In the genomic region with DNA sequence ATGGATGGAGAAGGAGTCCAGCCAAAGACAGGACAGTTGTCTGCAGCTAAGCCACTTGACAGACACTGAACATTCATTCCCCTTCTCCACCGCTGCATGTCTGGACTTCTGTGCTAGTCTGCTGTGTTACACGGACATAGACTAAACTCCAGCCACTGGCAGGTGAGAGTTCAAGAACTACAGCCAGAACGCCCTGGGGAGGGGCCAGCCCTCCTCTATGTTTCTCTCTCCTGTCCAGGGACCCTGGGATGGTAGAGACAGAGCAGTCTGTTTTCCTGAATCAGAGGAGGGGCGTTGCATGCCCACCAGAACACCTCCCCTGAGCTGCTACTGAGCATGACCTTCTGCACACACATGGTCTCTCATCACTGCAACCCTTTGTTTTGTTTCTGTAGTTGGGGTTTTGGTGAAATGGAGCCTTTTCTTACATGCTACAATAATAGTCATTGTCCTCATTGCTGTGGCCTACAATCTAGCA, we compare ENCODE assay signal across 10 mouse cellular contexts. TPM values are rescaled to one million over a fixed set of nuclear protein-coding genes. Genes with fewer than 3 reads are reported as not detected.
DNase-seq lines count a peak whose midpoint lies in the region; ATAC-seq and TF ChIP-seq lines count a peak whose summit lies in the region.
"Had no signal": no experiment of that assay in that cellular context is flagged by ENCODE, and none has a peak within 500 bp of the region (broad histone marks: within the 10 kb centered on the region; RNA-seq: fewer than 3 reads in every experiment).

No protein-coding gene starts in this region.

- WGBS in kidney, postnatal 0 days: 41% methylated on average over 4 of the region's 4 CpGs
- 12% methylated on average over 4 of the region's 4 CpGs for WGBS in hindbrain, embryonic 13.5 days
- WGBS in neural tube, embryonic 12.5 days: 27% methylated on average over 4 of the region's 4 CpGs

- H3K4me3 ChIP-seq in kidney, postnatal 0 days (replicated peaks; ENCODE audit: low read depth, low read length): no peak overlapping the region
- H3K4me3 ChIP-seq in hindbrain, embryonic 13.5 days: no peak overlapping the region
- H3K4me3 ChIP-seq in neural tube, embryonic 12.5 days: no peak overlapping the region
- no peak overlapping the region for H3K4me3 ChIP-seq in left cerebral cortex, adult 2 months

- H3K27ac ChIP-seq in kidney, postnatal 0 days: peak overlapping the region; percentile 39
- peak overlapping the region; percentile 35; the same call in 1 of the 2 replicates for H3K27ac ChIP-seq in hindbrain, embryonic 13.5 days
- H3K27ac ChIP-seq in neural tube, embryonic 12.5 days: 0 out of 2 replicates have a peak overlapping the region, but pooled peaks have one; percentile 13
- no peak overlapping the region for H3K27ac ChIP-seq in left cerebral cortex, adult 2 months
- H3K27ac ChIP-seq: macrophage had no signal

- no peak overlapping the region for H3K9ac ChIP-seq in kidney, postnatal 0 days (ENCODE audit: low read depth, low read length)
- H3K9ac ChIP-seq in hindbrain, embryonic 13.5 days: no peak overlapping the region
- H3K9ac ChIP-seq in neural tube, embryonic 12.5 days: no peak overlapping the region

- H3K4me1 ChIP-seq in kidney, postnatal 0 days (replicated peaks; ENCODE audit: insufficient read depth, low read length): 0 out of 2 replicates have a peak, but pooled peaks cover 4% of the 10 kb centered on the region
- H3K4me1 ChIP-seq in hindbrain, embryonic 13.5 days (replicated peaks): peaks cover 29% of the 10 kb centered on the region
- peaks cover 12% of the 10 kb centered on the region for H3K4me1 ChIP-seq in neural tube, embryonic 12.5 days

- intact Hi-C loops in left cerebral cortex, adult 2 months (cut with DNase I): no loop called here

- TF ChIP-seq CTCF in kidney, postnatal 0 days (IDR thresholded peaks at IDR 0.05; ENCODE audit: low read depth): no peak
- no peak for TF ChIP-seq CTCF in left cerebral cortex, adult 2 months (IDR thresholded peaks at IDR 0.05)

- no peaks in the 10 kb centered on the region for H3K9me3 ChIP-seq in kidney, postnatal 0 days (replicated peaks; ENCODE audit: low read length)
- no peaks in the 10 kb centered on the region for H3K9me3 ChIP-seq in hindbrain, embryonic 13.5 days
- H3K9me3 ChIP-seq in neural tube, embryonic 12.5 days: no peaks in the 10 kb centered on the region

- H3K27me3 ChIP-seq in kidney, postnatal 0 days (ENCODE audit: insufficient read depth, low read length): no peaks in the 10 kb centered on the region
- no peaks in the 10 kb centered on the region for H3K27me3 ChIP-seq in hindbrain, embryonic 13.5 days
- H3K27me3 ChIP-seq in neural tube, embryonic 12.5 days (replicated peaks): no peaks in the 10 kb centered on the region

- 0 out of 2 replicates have a peak, but pooled peaks have one; percentile 14 for ATAC-seq in kidney, postnatal 0 days (replicated peaks; ENCODE audit: low FRiP score, low read depth)
- ATAC-seq in hindbrain, embryonic 13.5 days (ENCODE audit: low FRiP score): peak; percentile 21; the same call in 1 of the 2 replicates
- peak; percentile 52; the same call in 1 of the 2 replicates for ATAC-seq in neural tube, embryonic 12.5 days (ENCODE audit: low FRiP score, low read depth)
- ATAC-seq in erythroid progenitor cell, adult 5-6 weeks (replicated peaks; ENCODE audit: low FRiP score, poor library complexity, severe bottlenecking): no peak

- DNase-seq in adrenal gland, postnatal 14 days: peak; percentile 19
- DNase-seq in adrenal gland, postnatal 25 days: no peak
- DNase-seq in kidney, postnatal 0 days (ENCODE audit: low spot score): no peak
- DNase-seq in kidney, adult 18-20 months: no peak
- DNase-seq in left cerebral cortex, adult 2 months (ENCODE audit: extremely low spot score in 1 of 2, low spot score in 2 of 2): no peak
- DNase-seq: layer of hippocampus, postnatal 36 days had no signal

- no peaks in the 10 kb centered on the region for H3K36me3 ChIP-seq in kidney, postnatal 0 days (ENCODE audit: insufficient read depth, low read length)
- no peaks in the 10 kb centered on the region for H3K36me3 ChIP-seq in hindbrain, embryonic 13.5 days
- no peaks in the 10 kb centered on the region for H3K36me3 ChIP-seq in neural tube, embryonic 12.5 days

- peak overlapping the region; percentile 42 for H3K4me2 ChIP-seq in kidney, postnatal 0 days (ENCODE audit: low read length)
- H3K4me2 ChIP-seq in hindbrain, embryonic 13.5 days: no peak overlapping the region
- 0 out of 2 replicates have a peak overlapping the region, but pooled peaks have one; percentile 15 for H3K4me2 ChIP-seq in neural tube, embryonic 12.5 days (replicated peaks)

RNA-seq across cellular contexts. Expression of a gene that starts 8.4 kb away (rescaled TPM):
- 49.5 and 56.7 TPM in 2 replicates for total RNA-seq in adrenal gland, postnatal 14 days (2021)
- total RNA-seq in adrenal gland, postnatal 25 days (2021): 82.0 and 86.6 TPM in 2 replicates
- polyA plus RNA-seq in kidney, postnatal 0 days (2015; fragmentation: Nextera tagmentation; extraction: Ambion mirVana): 32.6 and 34.9 TPM in 2 replicates
- 48.7 and 49.7 TPM in 2 replicates for polyA plus RNA-seq in hindbrain, embryonic 13.5 days (2015; fragmentation: Nextera tagmentation; extraction: Ambion mirVana)
- polyA plus RNA-seq in neural tube, embryonic 12.5 days (2016; fragmentation: Nextera tagmentation; extraction: Ambion mirVana): 50.8 and 56.9 TPM in 2 replicates
- total RNA-seq in erythroid progenitor cell, adult 5-6 weeks (2015; ENCODE audit: low replicate concordance): 7.9 and 28.1 TPM in 2 replicates
- total RNA-seq in erythroid progenitor cell, adult 5-6 weeks (2017; ENCODE audit: low replicate concordance): 3.1 and 5.1 TPM in 2 replicates
- 10 to 100 TPM; 25.8 to 27.4 TPM for total RNA-seq in left cerebral cortex, adult 2 months (2021)
